In the genomic region with DNA sequence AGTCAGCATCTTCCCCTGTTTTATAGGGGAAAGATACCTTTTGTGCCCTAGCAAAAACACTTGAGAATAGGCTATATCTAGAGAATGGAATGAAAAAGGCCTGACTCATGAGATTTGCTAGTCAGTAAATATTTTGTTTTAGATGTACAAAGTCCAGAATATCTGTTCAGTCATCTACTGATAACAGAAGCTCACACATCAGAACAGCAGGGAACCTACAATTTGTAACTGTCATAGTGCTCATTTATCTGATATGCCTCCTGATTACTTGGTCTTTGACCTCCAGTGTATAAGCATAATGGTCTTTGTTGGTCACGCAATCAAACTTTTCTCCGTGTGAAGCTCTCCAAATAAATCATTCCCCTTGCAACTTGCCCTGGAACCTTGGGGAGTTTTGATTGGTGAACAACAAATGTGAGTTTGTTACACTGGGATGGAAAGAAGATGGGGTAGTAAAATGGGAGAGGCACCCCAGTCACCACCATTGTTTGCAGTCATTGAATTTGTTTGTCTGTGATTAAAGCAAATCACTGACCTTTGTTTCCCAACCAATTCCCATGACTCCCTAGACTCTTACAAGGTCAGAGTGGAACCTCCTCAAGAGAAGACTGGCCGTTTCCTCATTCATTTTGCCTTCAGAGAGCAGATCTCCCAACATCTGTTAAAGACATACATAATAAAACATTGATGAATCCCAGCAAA, we compare ENCODE assay signal across 27 mouse cellular contexts. TPM values are rescaled to one million over a fixed set of nuclear protein-coding genes. Genes with fewer than 3 reads are reported as not detected.
DNase-seq lines count a peak whose midpoint lies in the region; ATAC-seq and TF ChIP-seq lines count a peak whose summit lies in the region.
"Had no signal": no experiment of that assay in that cellular context is flagged by ENCODE, and none has a peak within 500 bp of the region (broad histone marks: within the 10 kb centered on the region; RNA-seq: fewer than 3 reads in every experiment).

No protein-coding gene starts in this region.

- no peak overlapping the region for H3K4me2 ChIP-seq in kidney, embryonic 14.5 days (replicated peaks; ENCODE audit: low read depth, low read length)
- H3K4me2 ChIP-seq: embryonic facial prominence, embryonic 13.5 days; embryonic facial prominence, embryonic 15.5 days; forebrain, embryonic 12.5 days had no signal

- H3K9ac ChIP-seq in ES-E14 (ENCODE audit: insufficient read depth, low read depth, low read length, poor library complexity, severe bottlenecking) = no peak overlapping the region
- no peak overlapping the region for H3K9ac ChIP-seq in kidney, embryonic 14.5 days (ENCODE audit: low read depth, low read length)
- H3K9ac ChIP-seq: embryonic facial prominence, embryonic 13.5 days; embryonic facial prominence, embryonic 15.5 days; forebrain, embryonic 12.5 days had no signal

- no peaks in the 10 kb centered on the region for H3K36me3 ChIP-seq in ES-E14 (ENCODE audit: control insufficient read depth, insufficient read depth, low read length, poor library complexity, severe bottlenecking)
- H3K36me3 ChIP-seq in small intestine, adult 2 months (ENCODE audit: control insufficient read depth, insufficient read depth, low read length) = no peaks in the 10 kb centered on the region
- H3K36me3 ChIP-seq in kidney, embryonic 14.5 days (ENCODE audit: control insufficient read depth, insufficient read depth, low read length) = no peaks in the 10 kb centered on the region
- H3K36me3 ChIP-seq: embryonic facial prominence, embryonic 13.5 days; embryonic facial prominence, embryonic 15.5 days; forebrain, embryonic 10.5 days; forebrain, embryonic 12.5 days had no signal

- TF ChIP-seq POLR2A in small intestine, adult 2 months (IDR thresholded peaks at IDR 0.05; ENCODE audit: low read depth, low read length) = no peak

- H3K4me3 ChIP-seq in ES-E14 (ENCODE audit: insufficient read depth in 1 of 2, low read depth in 1 of 2, low read length in 2 of 2, poor library complexity in 1 of 2, severe bottlenecking in 1 of 2) = no peak overlapping the region
- no peak overlapping the region for H3K4me3 ChIP-seq in small intestine, adult 2 months (ENCODE audit: low read depth, low read length)
- H3K4me3 ChIP-seq in kidney, embryonic 14.5 days (ENCODE audit: low read length) = no peak overlapping the region
- H3K4me3 ChIP-seq: embryonic facial prominence, embryonic 13.5 days; embryonic facial prominence, embryonic 15.5 days; erythroblast, embryonic 14.5 days; forebrain, embryonic 10.5 days; forebrain, embryonic 12.5 days had no signal

- ATAC-seq in kidney, embryonic 14.5 days (ENCODE audit: low FRiP score, low TSS enrichment) = no peak
- ATAC-seq: forebrain, embryonic 14.5 days; forebrain, embryonic 16.5 days had no signal

- no peaks in the 10 kb centered on the region; a peak in 1 of 4 replicates for H3K4me1 ChIP-seq in ES-E14 (ENCODE audit: control insufficient read depth in 2 of 2, insufficient read depth in 2 of 2, low read length in 2 of 2, poor library complexity in 1 of 2)
- H3K4me1 ChIP-seq in small intestine, adult 2 months (ENCODE audit: control insufficient read depth, insufficient read depth, insufficient read length, low read length) = peaks cover 3% of the 10 kb centered on the region; the same call in 1 of the 2 replicates
- H3K4me1 ChIP-seq in kidney, embryonic 14.5 days (ENCODE audit: control insufficient read depth, insufficient read depth, low read length) = no peaks in the 10 kb centered on the region
- H3K4me1 ChIP-seq: embryonic facial prominence, embryonic 13.5 days; embryonic facial prominence, embryonic 15.5 days; forebrain, embryonic 10.5 days; forebrain, embryonic 12.5 days had no signal

- peak; percentile 56 for DNase-seq in ES-CJ7 (ENCODE audit: low read depth, low spot score)
- peak; percentile 31 for DNase-seq in ES-E14 (ENCODE audit: low read depth, low spot score)
- peak; percentile 43 for DNase-seq in ZHBTc4 (ENCODE audit: low read depth, low spot score)
- DNase-seq in frontal cortex, adult 2 months (ENCODE audit: extremely low spot score in 1 of 2, low spot score in 1 of 2) = no peak
- no peak for DNase-seq in natural killer cell, adult 2 months (ENCODE audit: low spot score in 2 of 2)
- DNase-seq: adrenal gland, adult 8-10 months; adrenal gland, postnatal 14 days; adrenal gland, postnatal 36 days; cerebellum, adult 11-12 months; cerebellum, adult 2 months; cerebellum, adult 9-10 months; cerebellum, postnatal 10 days; cerebellum, postnatal 25 days had no signal

- no peak for TF ChIP-seq CTCF in small intestine, adult 2 months (IDR thresholded peaks at IDR 0.05; ENCODE audit: extremely low read depth, insufficient read length, insufficient replicate concordance, low read depth, low read length)

- 26% methylated on average over 3 of the region's 3 CpGs for WGBS in small intestine, adult 2 months
- 61% methylated on average over 3 of the region's 3 CpGs for WGBS in kidney, embryonic 14.5 days

- H3K27me3 ChIP-seq in small intestine, adult 2 months (ENCODE audit: control insufficient read depth, insufficient read depth, low read length) = no peaks in the 10 kb centered on the region
- H3K27me3 ChIP-seq in kidney, embryonic 14.5 days (ENCODE audit: control insufficient read depth, insufficient read depth, low read length) = no peaks in the 10 kb centered on the region
- H3K27me3 ChIP-seq: embryonic facial prominence, embryonic 13.5 days; embryonic facial prominence, embryonic 15.5 days; forebrain, embryonic 12.5 days had no signal

- no peak overlapping the region; the same call in 1 of the 2 replicates for H3K27ac ChIP-seq in ES-E14 (ENCODE audit: insufficient read depth, low read depth, low read length, poor library complexity, severe bottlenecking)
- peak overlapping the region; percentile 59; the same call in 1 of the 2 replicates for H3K27ac ChIP-seq in small intestine, adult 2 months (ENCODE audit: insufficient read depth, low read depth, low read length)
- no peak overlapping the region for H3K27ac ChIP-seq in kidney, embryonic 14.5 days (ENCODE audit: low read depth, low read length)
- H3K27ac ChIP-seq: embryonic facial prominence, embryonic 13.5 days; embryonic facial prominence, embryonic 15.5 days; forebrain, embryonic 10.5 days; forebrain, embryonic 12.5 days had no signal

- no peaks in the 10 kb centered on the region for H3K9me3 ChIP-seq in ES-E14 (ENCODE audit: control insufficient read depth, insufficient read depth, low read depth, low read length)
- H3K9me3 ChIP-seq in kidney, embryonic 14.5 days (ENCODE audit: control insufficient read depth, low read length) = no peaks in the 10 kb centered on the region
- H3K9me3 ChIP-seq: embryonic facial prominence, embryonic 13.5 days; embryonic facial prominence, embryonic 15.5 days; forebrain, embryonic 10.5 days; forebrain, embryonic 12.5 days had no signal

- in situ Hi-C loops in ES-E14 (cut with MboI; ENCODE audit: low sequenced_read_pairs in 2 of 2, unreplicated experiment in 2 of 2) = no loop called here

TF ChIP-seq in ES-E14, 5 proteins besides CTCF, POLR2A, EP300 and RAD21:
- TF ChIP-seq CHD2 (IDR thresholded peaks at IDR 0.05; ENCODE audit: low read depth, low read length) (no peak), HCFC1 (IDR thresholded peaks at IDR 0.05; ENCODE audit: borderline replicate concordance, insufficient read depth, low read length) (no peak), MAFK (IDR thresholded peaks at IDR 0.05; ENCODE audit: insufficient read depth, low read depth, low read length) (no peak), ZC3H11A (IDR thresholded peaks at IDR 0.05; ENCODE audit: borderline replicate concordance, low read depth, low read length) (no peak), ZNF384 (IDR thresholded peaks at IDR 0.05; ENCODE audit: low read depth, low read length) (no peak)

RNA-seq across cellular contexts. Expression of a gene that starts 15.6 kb away (rescaled TPM):
- total RNA-seq in ES-E14 (2012; rRNA removed) = 0.27 TPM in 1 of 2 replicates, not detected in the other
- 0.05 TPM in 1 of 2 replicates, not detected in the other for polyA plus RNA-seq in small intestine, adult 2 months (2012; rRNA removed)
- not detected in 2 replicates for polyA plus RNA-seq in kidney, embryonic 14.5 days (2014; fragmentation: Nextera tagmentation; extraction: Ambion mirVana)
- 0.04 TPM in 2 replicates for polyA plus RNA-seq in frontal cortex, adult 2 months (2012; rRNA removed)
- total RNA-seq: adrenal gland, adult 18-20 months; adrenal gland, adult 8-10 months; adrenal gland, postnatal 14 days; adrenal gland, postnatal 36 days; MEL had no signal
- polyA plus RNA-seq: cerebellum, adult 2 months; embryonic facial prominence, embryonic 11.5 days; erythroblast, embryonic 14.5 days; forebrain, embryonic 10.5 days; forebrain, embryonic 12.5 days; forebrain, embryonic 14.5 days; forebrain, embryonic 16.5 days had no signal

RNA-seq across cellular contexts. Expression of a gene that starts 16.2 kb away (rescaled TPM):
- 0.18 TPM in 1 of 2 replicates, not detected in the other for total RNA-seq in ES-E14 (2012; rRNA removed)
- polyA plus RNA-seq in small intestine, adult 2 months (2012; rRNA removed) = 0.18 TPM in 1 of 2 replicates, not detected in the other
- polyA plus RNA-seq in kidney, embryonic 14.5 days (2014; fragmentation: Nextera tagmentation; extraction: Ambion mirVana) = not detected in 2 replicates
- polyA plus RNA-seq in frontal cortex, adult 2 months (2012; rRNA removed) = not detected in 2 replicates
- total RNA-seq: adrenal gland, adult 18-20 months; adrenal gland, adult 8-10 months; adrenal gland, postnatal 36 days; MEL had no signal
- polyA plus RNA-seq: C2C12; cerebellum, adult 2 months; cortical plate, adult 2 months; embryonic facial prominence, embryonic 11.5 days; embryonic facial prominence, embryonic 13.5 days; erythroblast, embryonic 14.5 days; forebrain, embryonic 10.5 days; forebrain, embryonic 12.5 days; forebrain, embryonic 14.5 days; forebrain, embryonic 16.5 days had no signal

Comparison
In these comparisons a context has a peak if more than half of its experiments do, and no peak if none do; other contexts are left out.
1. DNase-seq: peak in ES-CJ7 (single experiment), ES-E14 (single experiment) and ZHBTc4 (single experiment); none in frontal cortex, adult 2 months (0 of 2) and natural killer cell, adult 2 months (0 of 2).